Mouse (Mus musculus) erythroblast, embryonic 14.5 days (primary cell): ENCODE results near the gene Hcst. TPM values are rescaled to one million over a fixed set of nuclear protein-coding genes. Genes with fewer than 3 reads are reported as not detected.

Experiments
- H3K27me3 ChIP-seq: 2 replicates; pipeline ENCODE4 v1.6.1; 2012; ENCODE audit warnings: inconsistent platforms; ENCODE audit not compliant: control insufficient read depth
- H3K36me3 ChIP-seq: 2 replicates; pipeline ENCODE4 v1.6.1; 2012; ENCODE audit warnings: mild to moderate bottlenecking, inconsistent platforms; ENCODE audit not compliant: control insufficient read depth
- H3K4me1 ChIP-seq: 2 replicates; pipeline ENCODE4 v1.6.1; 2012; ENCODE audit warnings: inconsistent platforms; ENCODE audit not compliant: control insufficient read depth
- H3K4me3 ChIP-seq: replicated peaks from 2 replicates; pipeline ENCODE3; 2012; ENCODE audit warnings: moderate library complexity, mild to moderate bottlenecking, inconsistent platforms
- H3K9me3 ChIP-seq: 2 replicates; pipeline ENCODE4 v1.6.1; 2012; ENCODE audit warnings: low read length, inconsistent platforms, mixed read lengths; ENCODE audit not compliant: control insufficient read depth
- GATA1 ChIP-seq: IDR thresholded peaks from 2 replicates; pipeline ENCODE4 v1.6.1; 2012; ENCODE audit warnings: low read length, inconsistent platforms, mixed read lengths
- TAL1 ChIP-seq: IDR thresholded peaks from 3 replicates; pipeline ENCODE4 v1.6.1; 2012; ENCODE audit warnings: low read length, inconsistent platforms, mixed read lengths
- polyA plus RNA-seq: library from polyadenylated mRNA; stranded (reverse); fragments of >175 nt; gene quantifications from 2 replicates; pipeline ENCODE4 v1.2.3, GENCODE M21; 2012

Hcst gene
- polyA plus RNA-seq, 1 experiment, result not detected

DNA sequence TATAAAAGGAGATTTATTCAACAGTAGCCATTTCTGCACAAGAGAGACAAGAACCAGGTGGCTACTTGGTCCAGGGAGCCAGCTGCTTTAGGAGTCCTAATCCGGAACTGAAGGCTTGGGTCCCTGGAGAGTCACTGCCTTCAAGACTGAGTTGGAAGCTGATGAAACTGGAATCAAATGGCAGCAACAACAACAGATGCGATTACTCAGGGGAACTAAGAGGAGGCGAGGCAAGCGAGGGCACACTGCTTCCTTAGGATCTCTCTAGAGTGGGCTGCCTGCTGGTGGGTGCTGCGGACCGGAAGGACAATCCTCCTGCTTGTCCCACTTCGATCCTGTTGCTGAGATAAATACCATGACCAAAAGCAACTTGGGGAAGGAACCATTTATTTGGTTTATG is 20.0 kb downstream of the Hcst start:
- Histone ChIP-seq H3K27me3 (no peaks in the 10 kb centered on the region), H3K4me3 (no peak overlapping the region), H3K4me1 (no peaks in the 10 kb centered on the region), H3K36me3 (no peaks in the 10 kb centered on the region), H3K9me3 (no peaks in the 10 kb centered on the region; the same call in 1 of the 2 replicates)
- TF ChIP-seq GATA1 (no peak), TAL1 (no peak)

DNA sequence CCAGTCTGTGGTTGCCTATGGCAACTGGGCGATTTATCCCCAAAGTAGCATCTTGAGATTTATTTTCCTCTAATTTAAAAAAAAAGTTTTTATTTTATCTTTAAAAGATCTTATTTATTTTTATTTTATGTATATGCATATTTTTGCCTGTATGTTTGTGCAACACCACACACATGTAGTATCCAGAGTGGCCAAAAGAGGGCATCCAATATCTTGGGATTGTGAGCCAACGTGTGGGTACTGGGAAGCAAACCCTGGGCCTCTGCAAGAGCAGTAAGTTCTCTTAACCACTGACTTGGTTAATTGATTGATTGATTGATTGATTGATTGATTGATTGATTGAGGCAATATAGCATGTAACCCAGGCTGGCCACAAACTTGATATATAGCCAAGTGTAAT is 24.8 kb downstream of the Hcst start:
- H3K4me3 ChIP-seq, result no peak overlapping the region
- no peaks in the 10 kb centered on the region for H3K36me3 ChIP-seq
- no peaks in the 10 kb centered on the region for H3K27me3 ChIP-seq
- no peaks in the 10 kb centered on the region for H3K9me3 ChIP-seq
- no peak for TF ChIP-seq TAL1
- no peak for TF ChIP-seq GATA1
- no peaks in the 10 kb centered on the region for H3K4me1 ChIP-seq

DNA sequence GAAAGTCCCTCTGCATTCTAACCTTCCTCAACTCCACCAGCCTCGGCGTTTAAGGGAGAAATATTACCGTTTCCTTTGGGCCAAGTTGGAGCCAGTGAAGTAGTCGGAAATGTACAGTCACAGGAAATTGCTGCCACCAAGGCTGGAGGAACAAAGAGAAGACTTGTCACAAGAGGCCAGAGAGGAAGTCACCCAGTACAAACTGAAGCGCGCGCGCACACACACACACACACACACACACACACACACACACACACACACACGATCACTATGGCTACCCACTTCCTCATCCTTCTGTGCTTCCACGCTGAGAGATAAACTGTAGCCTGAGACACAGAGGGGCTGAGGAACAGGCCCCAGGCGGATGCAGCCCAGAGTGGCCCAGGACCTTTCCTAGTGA is 25.3 kb downstream of the Hcst start:
- H3K27me3 ChIP-seq, result no peaks in the 10 kb centered on the region
- H3K9me3 ChIP-seq, result no peaks in the 10 kb centered on the region
- no peak overlapping the region for H3K4me3 ChIP-seq
- H3K4me1 ChIP-seq, result no peaks in the 10 kb centered on the region
- no peak for TF ChIP-seq GATA1
- TF ChIP-seq TAL1, result no peak
- H3K36me3 ChIP-seq, result no peaks in the 10 kb centered on the region

DNA sequence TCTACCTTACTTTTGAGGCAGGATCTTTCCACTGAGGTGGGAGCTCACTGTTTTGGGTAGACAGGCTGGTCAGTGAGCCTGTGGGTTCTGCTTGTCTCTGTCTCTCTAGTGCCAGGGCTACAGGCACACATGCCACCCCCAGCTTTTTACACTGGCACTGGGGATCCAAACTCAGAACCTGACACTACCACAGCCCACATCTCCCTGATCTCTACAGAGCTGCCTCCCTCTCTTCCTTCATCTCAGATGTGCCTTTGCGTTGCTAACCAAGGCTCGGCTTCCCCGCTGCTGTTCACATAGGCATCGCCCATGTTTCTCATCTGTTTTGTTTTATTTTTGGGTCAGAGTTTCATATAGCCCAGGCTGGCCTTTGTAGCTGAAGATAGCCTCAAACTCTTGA is 26.0 kb downstream of the Hcst start:
- TF ChIP-seq GATA1, result no peak
- TF ChIP-seq TAL1, result no peak
- no peak overlapping the region for H3K4me3 ChIP-seq
- no peaks in the 10 kb centered on the region for H3K4me1 ChIP-seq
- no peaks in the 10 kb centered on the region for H3K27me3 ChIP-seq
- no peaks in the 10 kb centered on the region for H3K36me3 ChIP-seq
- no peaks in the 10 kb centered on the region for H3K9me3 ChIP-seq

DNA sequence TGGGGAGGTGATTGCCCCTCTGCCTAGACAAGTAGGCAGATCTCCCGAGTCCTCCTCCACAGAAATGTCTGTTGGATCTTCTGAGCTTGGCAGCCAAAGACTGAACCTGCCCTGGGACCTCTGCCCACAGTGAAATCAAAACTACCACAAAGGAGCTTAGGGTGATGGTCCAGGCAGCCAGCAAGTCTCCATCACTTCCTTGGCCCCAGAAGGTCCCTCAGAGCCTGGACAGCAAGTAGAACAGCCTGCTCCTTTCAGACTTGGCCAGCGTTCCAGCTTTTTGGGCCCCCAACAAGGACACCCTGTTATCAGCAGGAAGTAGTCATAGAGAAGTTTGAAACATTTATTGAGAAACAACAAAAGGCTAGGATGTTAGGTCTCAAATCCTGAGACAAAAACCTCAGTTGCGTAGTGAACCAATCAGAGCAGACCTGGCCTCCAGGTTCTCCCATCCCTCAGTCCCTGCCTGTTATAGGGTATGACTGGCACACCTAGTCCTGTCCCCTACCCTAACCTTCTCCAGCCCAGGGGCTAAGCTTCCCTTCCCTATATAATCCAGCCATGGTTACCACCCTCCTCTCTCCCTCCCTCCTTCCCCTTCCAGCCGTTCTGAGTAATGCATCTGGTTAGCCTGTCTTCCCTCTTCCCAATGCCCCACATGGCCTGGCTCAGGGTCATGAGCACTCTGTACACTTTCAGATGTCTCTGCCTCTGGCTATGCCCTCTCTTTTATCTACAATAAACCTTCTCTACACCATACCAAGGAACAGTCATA is 26.7 kb downstream of the Hcst start:
- H3K9me3 ChIP-seq, result no peaks in the 10 kb centered on the region
- TF ChIP-seq GATA1 (no peak), TAL1 (no peak)
- no peaks in the 10 kb centered on the region for H3K4me1 ChIP-seq
- no peak overlapping the region for H3K4me3 ChIP-seq
- no peaks in the 10 kb centered on the region for H3K27me3 ChIP-seq
- no peaks in the 10 kb centered on the region for H3K36me3 ChIP-seq

DNA sequence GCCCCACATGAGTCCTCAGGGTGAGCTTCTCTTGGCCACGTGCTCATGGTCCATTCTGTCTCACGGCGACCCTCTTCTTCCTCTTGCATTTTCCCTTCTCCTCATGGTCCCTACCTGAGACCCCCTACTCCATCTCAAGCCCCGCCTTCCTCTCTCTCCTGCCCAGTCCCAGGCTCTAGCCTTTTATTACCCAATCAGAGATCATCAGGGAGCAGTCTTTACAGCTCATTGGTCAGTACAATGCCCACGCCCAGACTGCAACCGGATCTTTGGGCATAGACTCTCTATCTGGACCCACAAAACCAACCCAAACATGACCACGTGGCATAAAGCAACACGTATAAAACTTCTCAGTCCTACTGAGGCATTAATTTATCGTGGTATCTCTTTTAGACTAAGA is 35.5 kb downstream of the Hcst start:
- H3K9me3 ChIP-seq, result no peaks in the 10 kb centered on the region
- H3K4me3 ChIP-seq, result no peak overlapping the region
- TF ChIP-seq TAL1 (no peak), GATA1 (no peak)
- H3K27me3 ChIP-seq, result no peaks in the 10 kb centered on the region
- no peaks in the 10 kb centered on the region for H3K4me1 ChIP-seq
- no peaks in the 10 kb centered on the region for H3K36me3 ChIP-seq

DNA sequence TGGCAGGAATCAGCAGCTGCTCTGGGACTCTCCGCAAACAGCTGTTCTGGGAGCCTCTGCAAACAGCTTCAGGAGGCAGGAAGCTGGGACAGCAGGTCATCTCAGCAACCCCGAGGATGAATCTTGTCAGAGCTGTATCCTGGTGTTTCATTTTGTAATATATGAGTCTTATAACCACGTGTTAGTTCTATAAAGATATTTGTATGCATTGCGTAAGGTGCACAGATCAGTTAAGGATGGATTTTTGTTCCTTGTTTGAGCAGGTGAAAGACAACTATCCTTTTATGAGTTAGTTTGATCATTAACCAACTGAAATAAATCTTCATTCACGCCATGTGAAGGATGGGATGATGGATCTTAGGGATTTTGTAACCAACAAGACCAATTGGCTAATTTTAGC is 39.6 kb downstream of the Hcst start:
- TF ChIP-seq TAL1, result no peak
- TF ChIP-seq GATA1, result no peak
- no peak overlapping the region for H3K4me3 ChIP-seq
- no peaks in the 10 kb centered on the region for H3K9me3 ChIP-seq
- no peaks in the 10 kb centered on the region for H3K36me3 ChIP-seq
- H3K4me1 ChIP-seq, result no peaks in the 10 kb centered on the region
- no peaks in the 10 kb centered on the region for H3K27me3 ChIP-seq

DNA sequence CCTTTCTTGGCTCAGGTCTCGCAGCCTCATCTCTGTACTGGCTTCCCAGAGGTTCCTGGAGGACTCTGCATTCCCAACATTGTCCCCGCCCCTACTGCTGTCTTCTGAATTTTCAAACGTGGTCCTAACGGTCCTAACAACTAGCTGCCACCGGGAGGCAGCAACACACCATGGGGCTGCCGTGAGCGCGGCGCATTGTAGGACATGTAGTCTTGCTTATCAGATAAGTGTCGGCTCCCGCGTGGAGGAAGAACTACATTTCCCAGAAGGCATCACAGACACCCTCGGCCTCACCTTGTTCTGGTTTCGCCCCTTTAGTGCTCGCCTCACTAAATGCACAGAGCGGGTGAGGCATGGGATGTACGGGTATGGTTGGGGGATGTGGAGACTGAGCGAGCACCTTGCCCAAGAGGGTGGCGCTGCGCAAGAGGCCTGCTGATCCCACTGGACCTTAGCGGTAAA is 46.1 kb downstream of the Hcst start:
- peak overlapping the region; percentile 62 for H3K4me3 ChIP-seq
- no peaks in the 10 kb centered on the region for H3K27me3 ChIP-seq
- TF ChIP-seq TAL1 (no peak), GATA1 (peak; percentile 65)
- H3K4me1 ChIP-seq, result peaks cover 7% of the 10 kb centered on the region
- no peaks in the 10 kb centered on the region for H3K36me3 ChIP-seq
- H3K9me3 ChIP-seq, result no peaks in the 10 kb centered on the region

Other genes with a start within 250 kb of the Hcst start
- 0.12 TPM in 1 of 2 replicates, not detected in the other for gene Cox7a1, start 235.7 kb downstream of the Hcst start, polyA plus RNA-seq
- gene Capns1, start 221.0 kb downstream of the Hcst start, polyA plus RNA-seq, result 17.1 and 21.2 TPM in 2 replicates
- 9.4 and 10.9 TPM in 2 replicates for gene Polr2i, start 187.9 kb downstream of the Hcst start, polyA plus RNA-seq
- 2.6 and 4.1 TPM in 2 replicates for gene Tbcb, start 187.6 kb downstream of the Hcst start, polyA plus RNA-seq
- not detected in 2 replicates for gene Ovol3, start 184.1 kb downstream of the Hcst start, polyA plus RNA-seq
- 0.04 TPM in 1 of 2 replicates, not detected in the other for gene Thap8, start 139.8 kb downstream of the Hcst start, polyA plus RNA-seq
- gene Wdr62, start 139.4 kb downstream of the Hcst start, polyA plus RNA-seq, result 14.8 and 30.0 TPM in 2 replicates
- gene Clip3, start 128.1 kb downstream of the Hcst start, polyA plus RNA-seq, result not detected in 2 replicates
- 2.1 and 2.8 TPM in 2 replicates for gene Alkbh6, start 111.1 kb downstream of the Hcst start, polyA plus RNA-seq
- gene Syne4, start 105.0 kb downstream of the Hcst start, polyA plus RNA-seq, result 0.04 and 0.13 TPM in 2 replicates
- not detected in 2 replicates for gene E130208F15Rik, start 98.1 kb downstream of the Hcst start, polyA plus RNA-seq
- 0.45 and 0.47 TPM in 2 replicates for gene Sdhaf1, start 96.0 kb downstream of the Hcst start, polyA plus RNA-seq
- 0.05 TPM in 1 of 2 replicates, not detected in the other for gene Lrfn3, start 57.1 kb downstream of the Hcst start, polyA plus RNA-seq
- gene Tyrobp, start 6.1 kb downstream of the Hcst start, polyA plus RNA-seq, result 0.91 and 1.6 TPM in 2 replicates
- gene Nfkbid, start 1.9 kb upstream of the Hcst start, polyA plus RNA-seq, result 0.23 and 0.30 TPM in 2 replicates
- 0.13 and 0.33 TPM in 2 replicates for gene Aplp1, start 25.7 kb upstream of the Hcst start, polyA plus RNA-seq
- 0.02 and 0.05 TPM in 2 replicates for gene Kirrel2, start 37.8 kb upstream of the Hcst start, polyA plus RNA-seq
- not detected in 2 replicates for gene Nphs1, start 38.5 kb upstream of the Hcst start, polyA plus RNA-seq
- 0.11 and 0.36 TPM in 2 replicates for gene Prodh2, start 73.8 kb upstream of the Hcst start, polyA plus RNA-seq
- gene Arhgap33, start 115.2 kb upstream of the Hcst start, polyA plus RNA-seq, result 11.7 and 13.0 TPM in 2 replicates
- 3.7 and 6.8 TPM in 2 replicates for gene Hspb6, start 132.3 kb upstream of the Hcst start, polyA plus RNA-seq
- 1.9 and 2.3 TPM in 2 replicates for gene Proser3, start 132.4 kb upstream of the Hcst start, polyA plus RNA-seq
- gene Lin37, start 140.0 kb upstream of the Hcst start, polyA plus RNA-seq, result 14.5 and 17.0 TPM in 2 replicates
- 5.6 and 7.7 TPM in 2 replicates for gene U2af1l4, start 143.4 kb upstream of the Hcst start, polyA plus RNA-seq
- 0.15 and 0.18 TPM in 2 replicates for gene Gm49396, start 143.5 kb upstream of the Hcst start, polyA plus RNA-seq
- gene Psenen, start 143.8 kb upstream of the Hcst start, polyA plus RNA-seq, result 8.0 and 8.9 TPM in 2 replicates
- 0.61 and 1.5 TPM in 2 replicates for gene Igflr1, start 145.6 kb upstream of the Hcst start, polyA plus RNA-seq
- 5.2 and 6.8 TPM in 2 replicates for gene Kmt2b, start 168.9 kb upstream of the Hcst start, polyA plus RNA-seq
- gene Zbtb32, start 179.1 kb upstream of the Hcst start, polyA plus RNA-seq, result 0.07 and 0.20 TPM in 2 replicates
- 0.10 and 0.14 TPM in 2 replicates for gene Upk1a, start 193.0 kb upstream of the Hcst start, polyA plus RNA-seq
- gene Cox6b1, start 206.3 kb upstream of the Hcst start, polyA plus RNA-seq, result 15.7 and 23.9 TPM in 2 replicates
- not detected in 2 replicates for gene Etv2, start 216.0 kb upstream of the Hcst start, polyA plus RNA-seq
- gene Rbm42, start 230.5 kb upstream of the Hcst start, polyA plus RNA-seq, result 22.7 and 23.2 TPM in 2 replicates
- gene Haus5, start 245.1 kb upstream of the Hcst start, polyA plus RNA-seq, result 2.9 and 5.4 TPM in 2 replicates